15 mouse cellular contexts compared by ENCODE assay signal in genomic region chr7:79907356-79907755, GRCm38 (mm10). TPM values are rescaled to one million over a fixed set of nuclear protein-coding genes. Genes with fewer than 3 reads are reported as not detected.
A peak's percentile ranks its signal among the peaks of the same experiment; 100 is the strongest.
DNase-seq lines count a peak whose midpoint lies in the region; TF ChIP-seq lines count a peak whose summit lies in the region.
"Had no signal": no experiment of that assay in that cellular context is flagged by ENCODE, and none has a peak within 500 bp of the region (broad histone marks: within the 10 kb centered on the region; RNA-seq: fewer than 3 reads in every experiment).

No protein-coding gene starts in this region.

- no peaks in the 10 kb centered on the region for H3K4me1 ChIP-seq in kidney, adult 2 months (ENCODE audit: control insufficient read depth, insufficient read depth, low read length)
- H3K4me1 ChIP-seq in thymus, adult 2 months (replicated peaks; ENCODE audit: control insufficient read depth, insufficient read depth, low read length): no peaks in the 10 kb centered on the region
- H3K4me1 ChIP-seq: embryonic facial prominence, embryonic 12.5 days; hindbrain, embryonic 12.5 days; kidney, embryonic 15.5 days; limb, embryonic 13.5 days had no signal

- no peak overlapping the region for H3K4me3 ChIP-seq in kidney, adult 2 months (ENCODE audit: insufficient read depth, low read depth, low read length)
- H3K4me3 ChIP-seq in thymus, adult 2 months (ENCODE audit: control insufficient read depth, insufficient read depth, low read length): no peak overlapping the region
- H3K4me3 ChIP-seq: embryonic facial prominence, embryonic 12.5 days; hindbrain, embryonic 12.5 days; kidney, embryonic 15.5 days; limb, embryonic 13.5 days; liver, embryonic 15.5 days had no signal

- intact Hi-C loops in gastrocnemius, postnatal 36 days (cut with DNase I): no loop called here

- no peak overlapping the region for H3K27ac ChIP-seq in kidney, adult 2 months (ENCODE audit: insufficient read depth, low read depth, low read length)
- H3K27ac ChIP-seq in thymus, adult 2 months (ENCODE audit: control insufficient read depth, insufficient read depth, low read length): no peak overlapping the region
- H3K27ac ChIP-seq: embryonic facial prominence, embryonic 12.5 days; hindbrain, embryonic 12.5 days; kidney, embryonic 15.5 days; limb, embryonic 13.5 days; liver, embryonic 15.5 days; macrophage had no signal

- 35% methylated on average over 2 of the region's 2 CpGs for WGBS in kidney, adult 2 months
- WGBS in thymus, adult 2 months: 87% methylated on average over 2 of the region's 2 CpGs

- no peak for TF ChIP-seq CTCF in kidney, adult 2 months (conservative IDR thresholded peaks at IDR 0.05; ENCODE audit: insufficient read depth, insufficient read length, low read depth, low read length)
- no peak for TF ChIP-seq CTCF in brain, embryonic 14.5 days (IDR thresholded peaks at IDR 0.05; ENCODE audit: borderline replicate concordance, extremely low read depth, insufficient read depth, insufficient read length)
- no peak for TF ChIP-seq CTCF in thymus, adult 2 months (IDR thresholded peaks at IDR 0.05; ENCODE audit: borderline replicate concordance, control insufficient read depth, extremely low read depth, insufficient read depth, low read length, poor library complexity)

- peaks cover 3% of the 10 kb centered on the region for H3K36me3 ChIP-seq in kidney, adult 2 months (ENCODE audit: control insufficient read depth, insufficient read depth, low read length)
- H3K36me3 ChIP-seq in thymus, adult 2 months (ENCODE audit: control insufficient read depth, insufficient read depth, low read length): peaks cover 19% of the 10 kb centered on the region

- peak; percentile 45 for DNase-seq in gastrocnemius, adult 18-20 months (ENCODE audit: low spot score)
- DNase-seq in gastrocnemius, postnatal 36 days: no peak
- DNase-seq in kidney, adult 2 months: peak; percentile 34
- no peak for DNase-seq in kidney, adult 11 months
- peak; percentile 6 for DNase-seq in brain, embryonic 14.5 days (ENCODE audit: low read depth)
- peak; percentile 25 for DNase-seq in heart, postnatal 4 days
- no peak for DNase-seq in thymus, adult 2 months
- DNase-seq: cerebellum, adult 9-11 months; layer of hippocampus, postnatal 36 days had no signal

- no peak for TF ChIP-seq POLR2A in kidney, adult 2 months (IDR thresholded peaks at IDR 0.05; ENCODE audit: low read depth, low read length)
- TF ChIP-seq POLR2A in brain, embryonic 14.5 days (IDR thresholded peaks at IDR 0.05; ENCODE audit: borderline replicate concordance, extremely low read depth, insufficient read depth, insufficient read length, poor library complexity, severe bottlenecking): no peak
- TF ChIP-seq POLR2A in thymus, adult 2 months (IDR thresholded peaks at IDR 0.05; ENCODE audit: control insufficient read depth, extremely low read depth, insufficient read depth, low read length, poor library complexity): no peak

- no peaks in the 10 kb centered on the region for H3K27me3 ChIP-seq in kidney, adult 2 months (replicated peaks; ENCODE audit: control insufficient read depth, insufficient read depth, low read length)
- no peaks in the 10 kb centered on the region for H3K27me3 ChIP-seq in thymus, adult 2 months (ENCODE audit: control insufficient read depth, insufficient read depth, low read length)
- H3K27me3 ChIP-seq: embryonic facial prominence, embryonic 12.5 days; hindbrain, embryonic 12.5 days; kidney, embryonic 15.5 days; limb, embryonic 13.5 days; liver, embryonic 15.5 days had no signal

RNA-seq across cellular contexts. Expression of gene Ap3s2, which starts 13.1 kb away (rescaled TPM):
- total RNA-seq in gastrocnemius, adult 18-20 months (2021): 10 to 100 TPM; 17.1 to 24.9 TPM
- total RNA-seq in gastrocnemius, postnatal 36 days (2021): 10 to 100 TPM; 16.0 to 17.9 TPM
- polyA plus RNA-seq in kidney, adult 2 months (2012; rRNA removed): 18.0 and 19.6 TPM in 2 replicates
- 56.0 and 58.4 TPM in 2 replicates for polyA plus RNA-seq in brain, embryonic 14.5 days (2012; rRNA removed)
- total RNA-seq in heart, postnatal 4 days (2021): 10 to 100 TPM; 25.0 to 26.5 TPM
- polyA plus RNA-seq in thymus, adult 2 months (2012; rRNA removed): 21.7 and 22.4 TPM in 2 replicates

RNA-seq across cellular contexts. Expression of gene Arpin, which starts 27.8 kb away (rescaled TPM):
- 1 to 10 TPM; 2.3 to 3.1 TPM for total RNA-seq in gastrocnemius, adult 18-20 months (2021)
- total RNA-seq in gastrocnemius, postnatal 36 days (2021): 1 to 10 TPM; 2.8 to 3.5 TPM
- 15.4 and 17.0 TPM in 2 replicates for polyA plus RNA-seq in kidney, adult 2 months (2012; rRNA removed)
- polyA plus RNA-seq in brain, embryonic 14.5 days (2012; rRNA removed): 10.0 and 13.7 TPM in 2 replicates
- 10 to 100 TPM; 25.1 to 26.0 TPM for total RNA-seq in heart, postnatal 4 days (2021)
- polyA plus RNA-seq in thymus, adult 2 months (2012; rRNA removed): 4.6 and 5.4 TPM in 2 replicates

RNA-seq across cellular contexts. Expression of gene Anpep, which starts 46.5 kb away (rescaled TPM):
- total RNA-seq in gastrocnemius, adult 18-20 months (2021): 1 to 10 TPM; 3.8 to 5.6 TPM
- 1 to 10 TPM; 3.6 to 4.8 TPM for total RNA-seq in gastrocnemius, postnatal 36 days (2021)
- 170 and 175 TPM in 2 replicates for polyA plus RNA-seq in kidney, adult 2 months (2012; rRNA removed)
- polyA plus RNA-seq in brain, embryonic 14.5 days (2012; rRNA removed): 4.9 and 7.8 TPM in 2 replicates
- 10 to 100 TPM; 21.0 to 21.4 TPM for total RNA-seq in heart, postnatal 4 days (2021)
- 15.9 and 20.6 TPM in 2 replicates for polyA plus RNA-seq in thymus, adult 2 months (2012; rRNA removed)

Comparison
In these comparisons a context has a peak if more than half of its experiments do, and no peak if none do; other contexts are left out.
1. DNase-seq: peak in gastrocnemius, adult 18-20 months (single experiment), kidney, adult 2 months (single experiment), brain, embryonic 14.5 days (single experiment) and heart, postnatal 4 days (single experiment); none in gastrocnemius, postnatal 36 days (0 of 2), kidney, adult 11 months (single experiment) and thymus, adult 2 months (single experiment).
2. RNA of gene Arpin, which starts 27.8 kb away (total RNA-seq): 25.1 to 26.0 TPM in heart, postnatal 4 days; 2.8 to 3.5 TPM in gastrocnemius, postnatal 36 days and 2.3 to 3.1 TPM in gastrocnemius, adult 18-20 months; every median in the first group is over 4 times any median in the second.